Mouse (Mus musculus) embryonic facial prominence, embryonic 14.5 days (tissue): ENCODE measurements at regions not wholly inside any gene's neighbourhood (a gene's known extent, or its start where the extent isn't known, plus 50 kb on each side); places are given as distances from the start of the nearest gene placed in this dataset.
A peak's percentile ranks its signal among the peaks of the same experiment; 100 is the strongest.

ENCODE experiments used
- ATAC-seq: fragments of 200-750 bp; cut with Nextera tagmentation; 2 replicates; pipeline ENCODE4 v1.8.0; 2017; ENCODE audit warnings: low read depth, moderate number of reproducible peaks, moderate TSS enrichment
- DNase-seq: peaks from one replicate; pipeline ENCODE4 v3.0.0-alpha.2; 2015; ENCODE audit warnings: low spot score
- H3K27ac ChIP-seq: fragments of 300-500 bp; sonication (generic); replicated peaks from 2 replicates; pipeline ENCODE4 v1.5.1; 2014; ENCODE audit warnings: low read depth, mild to moderate bottlenecking, low read length, moderate library complexity
- H3K27me3 ChIP-seq: fragments of 300-500 bp; sonication (generic); replicated peaks from 2 replicates; pipeline ENCODE4 v1.6.1; 2014; ENCODE audit warnings: low read length; ENCODE audit not compliant: control insufficient read depth, insufficient read depth
- H3K36me3 ChIP-seq: fragments of 300-500 bp; sonication (generic); 2 replicates; pipeline ENCODE4 v1.6.1; 2014; ENCODE audit warnings: low read length, mixed read lengths; ENCODE audit not compliant: control insufficient read depth, insufficient read depth
- H3K4me1 ChIP-seq: fragments of 300-500 bp; sonication (generic); 2 replicates; pipeline ENCODE4 v1.6.1; 2014; ENCODE audit warnings: antibody characterized with exemption, low read length; ENCODE audit not compliant: control insufficient read depth, insufficient read depth
- H3K4me2 ChIP-seq: fragments of 300-500 bp; sonication (generic); 2 replicates; pipeline ENCODE4 v1.6.1; 2014; ENCODE audit warnings: low read depth, mild to moderate bottlenecking, low read length, moderate library complexity, mixed read lengths
- H3K4me3 ChIP-seq: fragments of 300-500 bp; sonication (generic); 2 replicates; pipeline ENCODE4 v1.5.1; 2014; ENCODE audit warnings: low read depth, mild to moderate bottlenecking, low read length
- H3K9ac ChIP-seq: fragments of 300-500 bp; sonication (generic); 2 replicates; pipeline ENCODE4 v1.6.1; 2014; ENCODE audit warnings: low read depth, mild to moderate bottlenecking, low read length, moderate library complexity, mixed read lengths
- H3K9me3 ChIP-seq: fragments of 300-500 bp; sonication (generic); 2 replicates; pipeline ENCODE4 v1.6.1; 2016; ENCODE audit warnings: low read length; ENCODE audit not compliant: control insufficient read depth
- WGBS: fragments of 180-500 bp; shearing (Covaris S2); extraction: QIAGEN DNeasy Blood & Tissue Kit; methylation state at CpG from one replicate; pipeline ENCODE4 v1.1.7; 2014; 5-methylcytosine and 5-hydroxymethylcytosine counted together

DNA sequence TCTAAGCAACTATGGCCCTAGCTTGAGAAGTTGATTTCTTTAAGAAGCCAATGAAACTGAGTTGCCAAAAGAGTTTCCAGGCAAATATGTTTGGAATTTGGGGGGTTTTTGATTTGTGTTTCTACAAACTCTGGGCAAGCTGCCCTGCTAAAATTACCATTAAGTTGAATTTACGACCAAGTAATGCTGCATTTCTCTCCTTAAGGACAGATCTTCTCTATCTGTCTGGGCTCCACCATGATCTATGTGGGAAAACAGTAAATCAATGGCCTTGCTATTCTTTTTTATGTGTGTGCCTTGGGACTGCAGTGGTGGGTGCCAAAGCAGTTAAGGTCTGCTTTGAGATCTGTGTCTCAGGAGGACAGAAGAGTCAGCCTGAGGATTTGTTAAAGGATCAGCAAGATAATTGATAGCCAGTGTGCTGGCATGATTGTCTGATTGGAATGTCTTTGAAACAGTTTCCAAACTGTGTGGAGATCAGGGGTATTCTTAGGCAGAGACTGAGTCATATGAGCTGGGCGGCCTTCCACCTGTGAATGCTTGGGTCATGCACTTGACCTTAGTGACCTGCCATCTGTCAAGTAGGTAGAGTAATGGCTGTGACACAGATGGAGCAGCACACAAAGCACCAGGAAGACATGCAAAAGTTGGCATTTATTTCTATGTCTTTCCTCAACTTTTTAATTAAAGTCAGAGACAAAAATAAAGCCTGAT, 91.1 kb upstream of the Pmch start:
- no peaks in the 10 kb centered on the region for H3K27me3 ChIP-seq
- H3K4me2 ChIP-seq: no peak overlapping the region
- no peaks in the 10 kb centered on the region for H3K9me3 ChIP-seq
- peak; percentile 71 for DNase-seq
- H3K9ac ChIP-seq: no peak overlapping the region
- 55% methylated on average over 2 of the region's 2 CpGs for WGBS
- no peak for ATAC-seq
- no peak overlapping the region for H3K27ac ChIP-seq
- no peaks in the 10 kb centered on the region for H3K36me3 ChIP-seq
- H3K4me3 ChIP-seq: no peak overlapping the region
- H3K4me1 ChIP-seq: no peaks in the 10 kb centered on the region; the same call in 1 of the 2 replicates

DNA sequence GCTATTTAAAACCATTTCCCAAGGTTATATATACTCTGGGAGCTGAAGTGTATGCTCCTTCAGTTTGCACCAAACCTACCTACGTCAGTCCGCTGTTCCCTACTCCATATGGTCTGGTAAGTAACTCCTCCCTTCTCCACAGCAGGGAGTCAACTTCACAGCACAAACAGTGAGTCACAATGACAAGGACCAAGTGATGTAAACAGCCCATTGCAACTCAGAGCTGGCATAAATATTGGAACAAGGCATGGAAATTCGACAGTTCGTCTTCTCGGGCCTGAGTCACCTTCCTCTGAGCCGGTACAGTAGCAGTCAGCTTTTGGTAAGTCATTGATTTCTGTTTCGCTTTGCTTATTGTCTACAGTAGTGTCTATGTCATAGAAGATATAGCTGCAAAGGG, 82.2 kb upstream of the Pmch start:
- no peak overlapping the region for H3K4me3 ChIP-seq
- no peaks in the 10 kb centered on the region for H3K27me3 ChIP-seq
- no peak overlapping the region for H3K27ac ChIP-seq
- WGBS: 91% methylated on average over 7 of the region's 7 CpGs
- ATAC-seq (no peak), DNase-seq (no peak)
- no peak overlapping the region for H3K4me2 ChIP-seq
- no peaks in the 10 kb centered on the region for H3K4me1 ChIP-seq
- no peaks in the 10 kb centered on the region for H3K36me3 ChIP-seq
- no peak overlapping the region for H3K9ac ChIP-seq
- no peaks in the 10 kb centered on the region for H3K9me3 ChIP-seq

- WGBS: 79% methylated on average over 6 of the region's 6 CpGs
Measured at GRCm38 (mm10) chr10:88010866-88011265, 80.0 kb upstream of the Pmch start.

DNA sequence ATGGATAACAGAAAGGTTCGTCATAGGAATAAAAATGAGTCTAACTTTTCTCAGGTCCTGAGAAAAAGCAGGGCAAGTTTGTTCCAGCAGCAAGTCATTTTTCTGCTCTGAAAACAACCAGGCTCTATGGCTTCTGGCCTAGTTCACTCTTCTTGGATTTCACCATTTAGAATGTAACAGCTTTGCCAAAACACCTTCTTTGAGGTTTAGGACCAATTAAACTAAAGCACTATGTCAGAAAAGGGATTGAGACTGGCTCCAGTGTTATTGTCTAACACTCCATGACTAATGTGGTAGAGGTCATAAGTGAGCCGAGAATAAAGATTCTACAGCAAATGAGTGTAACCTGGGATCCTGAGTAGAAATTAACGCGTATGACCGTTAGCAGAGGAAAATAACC, 58.9 kb upstream of the Pmch start:
- Histone ChIP-seq H3K9me3 (no peaks in the 10 kb centered on the region), H3K36me3 (no peaks in the 10 kb centered on the region), H3K4me3 (no peak overlapping the region), H3K27ac (0 out of 2 replicates have a peak overlapping the region, but pooled peaks have one; percentile 6), H3K9ac (no peak overlapping the region), H3K4me1 (no peaks in the 10 kb centered on the region), H3K27me3 (no peaks in the 10 kb centered on the region), H3K4me2 (no peak overlapping the region)
- ATAC-seq (peak; percentile 78; the same call in 1 of the 2 replicates), DNase-seq (peak; percentile 67)
- WGBS: 60% methylated on average over 5 of the region's 5 CpGs

More at GRCm38 (mm10) chr10:88010866-88011265, 80.0 kb upstream of the Pmch start:
- DNase-seq (no peak), ATAC-seq (no peak)
- Histone ChIP-seq H3K27ac (no peak overlapping the region), H3K9me3 (no peaks in the 10 kb centered on the region), H3K4me2 (no peak overlapping the region), H3K4me1 (no peaks in the 10 kb centered on the region), H3K27me3 (no peaks in the 10 kb centered on the region), H3K36me3 (no peaks in the 10 kb centered on the region), H3K4me3 (no peak overlapping the region), H3K9ac (no peak overlapping the region)
